Mouse (Mus musculus): ENCODE data around the gene Ptpn13. TPM values are rescaled to one million over a fixed set of nuclear protein-coding genes. Genes with fewer than 3 reads are reported as not detected.

Ptpn13 gene
- total RNA-seq (2017) = 0.37 and 0.47 TPM in 2 replicates

DNA sequence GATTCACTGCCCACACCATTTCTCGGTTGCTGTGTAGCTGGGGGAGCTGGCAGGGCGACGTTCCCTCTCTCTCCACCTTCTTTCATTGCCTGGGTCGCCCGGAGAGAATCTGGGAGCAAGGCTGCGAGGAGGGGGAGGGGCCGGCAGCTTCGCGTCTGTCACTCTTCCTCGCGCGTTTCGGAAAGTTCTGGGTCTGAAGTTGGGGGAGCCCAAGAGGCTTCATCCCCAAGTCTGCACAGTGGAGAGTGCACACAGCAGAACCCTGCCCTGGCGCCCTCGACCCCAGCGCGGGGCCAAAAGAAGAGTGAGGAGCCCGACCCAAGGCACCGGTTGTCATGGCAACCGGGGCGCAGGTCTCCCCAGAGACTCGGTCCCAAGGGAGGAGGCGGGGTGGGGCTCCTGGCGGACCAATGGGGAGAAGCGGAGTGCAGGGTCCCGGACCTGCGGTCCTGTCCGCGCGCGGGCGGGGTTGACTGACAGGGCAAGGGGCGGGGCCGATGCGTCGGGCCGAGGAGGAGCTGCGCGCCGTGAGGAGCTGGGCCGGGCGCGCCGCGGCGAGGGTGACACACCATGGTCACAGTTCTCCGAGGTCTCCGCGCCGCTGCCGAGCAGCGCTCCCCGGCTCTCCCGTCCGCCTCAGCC is at the start of gene Ptpn13:
Gene Ptpn13 (plus strand): TSS at position 515 of the 642 bp plus-strand sequence.
- no peak for ATAC-seq (ENCODE audit: extremely low read depth, insufficient number of reproducible peaks, low FRiP score, poor library complexity, severe bottlenecking)

- no peak for ATAC-seq (ENCODE audit: extremely low read depth, insufficient number of reproducible peaks, low FRiP score, poor library complexity, severe bottlenecking)
Observed at GRCm38 (mm10) chr5:103375226-103375625, 49.8 kb upstream of the Ptpn13 start.

GRCm38 (mm10) chr5:103376354-103377295 is 48.4 kb upstream of the Ptpn13 start:
- no peak for ATAC-seq (ENCODE audit: extremely low read depth, insufficient number of reproducible peaks, low FRiP score, poor library complexity, severe bottlenecking)

GRCm38 (mm10) chr5:103377493-103378130 is 47.4 kb upstream of the Ptpn13 start:
- no peak for ATAC-seq (ENCODE audit: extremely low read depth, insufficient number of reproducible peaks, low FRiP score, poor library complexity, severe bottlenecking)

- no peak for ATAC-seq (ENCODE audit: extremely low read depth, insufficient number of reproducible peaks, low FRiP score, poor library complexity, severe bottlenecking)
Observed at GRCm38 (mm10) chr5:103380785-103381527, 44.0 kb upstream of the Ptpn13 start.

DNA sequence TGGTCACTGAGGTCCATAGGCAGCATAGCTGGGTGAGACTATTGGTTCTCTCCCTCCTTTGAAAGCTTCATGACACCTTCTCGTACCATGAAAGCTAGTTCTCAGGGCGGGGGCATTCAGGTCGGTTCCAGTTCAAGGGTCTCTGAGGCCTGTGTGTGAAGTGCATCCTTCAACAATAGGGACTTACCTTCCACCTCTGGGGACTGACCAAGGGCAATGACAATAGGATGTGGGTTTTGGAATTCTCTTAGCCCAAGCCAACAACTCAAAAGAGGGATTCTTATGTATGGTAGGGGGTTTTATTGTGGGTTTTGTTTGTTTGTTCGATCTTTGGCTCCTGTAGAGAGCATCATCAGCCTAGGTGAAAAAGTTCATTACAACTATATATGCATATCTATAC is 42.0 kb upstream of the Ptpn13 start:
- no peak for ATAC-seq (ENCODE audit: extremely low read depth, insufficient number of reproducible peaks, low FRiP score, poor library complexity, severe bottlenecking)

GRCm38 (mm10) chr5:103384021-103384420 is 41.0 kb upstream of the Ptpn13 start:
- ATAC-seq (ENCODE audit: extremely low read depth, insufficient number of reproducible peaks, low FRiP score, poor library complexity, severe bottlenecking) = no peak

- ATAC-seq (ENCODE audit: extremely low read depth, insufficient number of reproducible peaks, low FRiP score, poor library complexity, severe bottlenecking) = no peak
Observed at GRCm38 (mm10) chr5:103387540-103388026, 37.4 kb upstream of the Ptpn13 start.

- no peak for ATAC-seq (ENCODE audit: extremely low read depth, insufficient number of reproducible peaks, low FRiP score, poor library complexity, severe bottlenecking)
Observed at GRCm38 (mm10) chr5:103389415-103389814, 35.6 kb upstream of the Ptpn13 start.

DNA sequence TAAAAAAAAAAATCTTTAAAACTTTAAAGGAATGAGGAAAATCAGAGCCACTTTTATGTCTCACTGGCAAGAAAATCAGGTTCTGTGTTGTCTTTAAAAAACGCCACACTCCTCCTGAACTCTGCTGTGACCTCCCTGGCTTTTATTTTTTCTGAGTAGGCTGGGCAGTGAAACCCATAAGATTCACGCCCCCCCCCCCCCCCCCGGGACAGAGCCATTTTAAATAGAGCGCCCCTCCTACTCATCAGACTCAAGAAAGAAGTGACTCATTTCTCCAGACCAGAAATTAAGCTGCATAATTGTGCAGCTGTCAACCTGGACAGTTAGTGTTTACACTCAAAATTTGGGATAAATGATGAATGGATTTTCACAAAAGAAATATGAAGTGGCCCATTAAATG is 31.8 kb upstream of the Ptpn13 start:
- ATAC-seq (ENCODE audit: extremely low read depth, insufficient number of reproducible peaks, low FRiP score, poor library complexity, severe bottlenecking) = no peak

- ATAC-seq (ENCODE audit: extremely low read depth, insufficient number of reproducible peaks, low FRiP score, poor library complexity, severe bottlenecking) = no peak
Observed at GRCm38 (mm10) chr5:103393752-103394151, 31.2 kb upstream of the Ptpn13 start.

GRCm38 (mm10) chr5:103395683-103396082 is 29.3 kb upstream of the Ptpn13 start:
- ATAC-seq (ENCODE audit: extremely low read depth, insufficient number of reproducible peaks, low FRiP score, poor library complexity, severe bottlenecking) = no peak

- no peak for ATAC-seq (ENCODE audit: extremely low read depth, insufficient number of reproducible peaks, low FRiP score, poor library complexity, severe bottlenecking)
Observed at GRCm38 (mm10) chr5:103397429-103397828, 27.6 kb upstream of the Ptpn13 start.

DNA sequence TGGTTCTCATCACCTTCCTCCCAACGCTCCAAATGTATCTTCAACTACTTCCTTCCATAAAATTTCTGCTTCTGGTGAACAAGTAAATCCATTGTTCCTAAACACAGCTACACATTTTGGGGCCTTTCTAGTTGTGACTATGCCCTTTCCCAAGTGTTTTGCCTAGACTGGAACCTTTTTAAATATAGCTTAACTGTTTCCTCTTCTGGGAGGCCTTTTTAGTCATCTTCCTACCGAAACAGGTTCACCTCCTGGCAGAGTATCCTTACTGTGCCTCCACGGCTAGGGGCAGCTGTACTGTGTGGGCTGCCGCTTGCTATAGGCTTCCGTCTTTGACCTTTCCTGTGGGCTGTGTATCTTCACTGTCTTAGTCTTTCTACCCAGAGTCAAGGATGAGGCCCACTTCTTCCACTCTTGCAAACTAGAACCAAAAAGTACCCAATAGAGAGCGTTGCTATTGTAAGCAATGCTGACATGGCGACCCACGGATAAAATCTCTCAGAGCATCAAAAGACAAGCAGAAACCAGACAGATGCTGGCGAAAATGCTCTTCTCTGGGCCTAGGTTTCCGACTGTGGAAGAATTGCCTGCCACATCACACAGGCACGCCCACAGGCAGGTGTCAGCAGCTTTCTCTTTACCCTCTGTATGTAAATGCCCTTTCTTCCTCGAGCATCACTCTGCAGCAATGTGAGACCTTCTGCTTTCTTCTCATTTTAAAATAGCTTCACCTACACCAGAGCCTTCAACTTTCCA is 20.6 kb upstream of the Ptpn13 start:
- ATAC-seq (ENCODE audit: extremely low read depth, insufficient number of reproducible peaks, low FRiP score, poor library complexity, severe bottlenecking) = no peak

GRCm38 (mm10) chr5:103405921-103406320 is 19.1 kb upstream of the Ptpn13 start:
- ATAC-seq (ENCODE audit: extremely low read depth, insufficient number of reproducible peaks, low FRiP score, poor library complexity, severe bottlenecking) = no peak

DNA sequence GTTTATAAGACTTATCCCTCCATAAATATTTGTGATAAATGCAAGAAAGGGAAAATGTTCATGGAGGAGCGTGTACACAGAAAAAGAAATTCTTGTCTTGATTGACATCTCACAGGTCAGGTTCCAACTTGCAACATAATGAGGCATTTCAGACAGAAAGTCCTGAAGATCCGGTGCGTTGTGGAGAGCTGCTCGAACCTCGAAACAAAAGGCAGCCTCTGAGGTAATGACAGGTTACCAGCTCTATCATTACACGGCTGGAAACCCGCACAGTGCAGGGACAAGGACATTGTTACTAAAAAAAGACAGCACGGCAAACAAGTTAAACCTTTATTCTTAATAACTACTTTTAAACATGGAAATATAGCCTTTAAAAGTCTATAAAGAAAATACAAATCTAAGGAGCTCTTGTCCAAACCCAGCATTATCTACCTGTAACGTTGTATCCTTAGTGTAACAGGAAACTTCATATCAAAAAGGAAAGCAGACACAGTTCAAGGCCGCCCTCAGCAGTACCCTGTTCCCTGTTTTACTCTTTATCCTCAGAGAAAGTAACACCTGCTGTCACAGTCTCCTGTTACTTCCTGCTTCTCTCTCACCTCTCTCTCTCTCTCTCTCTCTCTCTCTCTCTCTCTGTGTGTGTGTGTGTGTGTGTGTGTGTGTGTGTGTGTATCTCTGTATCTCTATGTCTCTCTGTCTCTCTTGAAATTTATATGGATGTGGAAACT is 12.8 kb upstream of the Ptpn13 start:
- ATAC-seq (ENCODE audit: extremely low read depth, insufficient number of reproducible peaks, low FRiP score, poor library complexity, severe bottlenecking) = no peak

GRCm38 (mm10) chr5:103414542-103414941 is 10.4 kb upstream of the Ptpn13 start:
- no peak for ATAC-seq (ENCODE audit: extremely low read depth, insufficient number of reproducible peaks, low FRiP score, poor library complexity, severe bottlenecking)

DNA sequence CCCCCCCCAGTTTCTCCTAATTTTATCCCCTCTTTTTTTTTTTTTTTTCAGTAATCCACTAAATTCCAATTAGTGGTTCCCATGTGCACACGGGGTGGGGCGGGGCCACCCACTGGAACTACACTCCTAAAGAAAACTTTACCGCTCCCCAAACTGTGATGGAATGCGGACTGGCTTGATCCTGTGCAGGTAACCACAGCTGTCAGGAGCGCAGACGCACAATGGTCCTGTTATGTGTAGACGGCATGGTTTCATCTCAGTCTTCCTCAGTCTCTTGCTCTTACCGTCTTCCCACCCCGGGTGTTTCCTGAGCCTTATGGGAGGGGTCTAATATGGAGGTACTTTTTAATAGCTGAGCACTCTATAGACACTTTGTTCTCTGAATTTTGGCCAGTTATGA is 7.0 kb upstream of the Ptpn13 start:
- ATAC-seq (ENCODE audit: extremely low read depth, insufficient number of reproducible peaks, low FRiP score, poor library complexity, severe bottlenecking) = no peak

Data from neutrophil, adult 5-6 weeks (primary cell).